Mouse (Mus musculus) small intestine, adult 2 months (tissue): ENCODE measurements around the gene Bcor.

Experiments used
- CTCF ChIP-seq: fragments of 200-500 bp; IDR thresholded peaks from 2 replicates; pipeline ENCODE4 v1.5.1; 2012; ENCODE audit warnings: low read depth, mild to moderate bottlenecking, control low read depth, inconsistent platforms, low read length, moderate library complexity, mixed read lengths; ENCODE audit not compliant: insufficient replicate concordance, insufficient read length; ENCODE audit errors: extremely low read depth
- POLR2A ChIP-seq: fragments of 200-500 bp; IDR thresholded peaks from 2 replicates; pipeline ENCODE4 v1.6.1; 2012; ENCODE audit warnings: low read depth, mild to moderate bottlenecking, control low read depth, inconsistent platforms, low read length, moderate library complexity

DNA sequence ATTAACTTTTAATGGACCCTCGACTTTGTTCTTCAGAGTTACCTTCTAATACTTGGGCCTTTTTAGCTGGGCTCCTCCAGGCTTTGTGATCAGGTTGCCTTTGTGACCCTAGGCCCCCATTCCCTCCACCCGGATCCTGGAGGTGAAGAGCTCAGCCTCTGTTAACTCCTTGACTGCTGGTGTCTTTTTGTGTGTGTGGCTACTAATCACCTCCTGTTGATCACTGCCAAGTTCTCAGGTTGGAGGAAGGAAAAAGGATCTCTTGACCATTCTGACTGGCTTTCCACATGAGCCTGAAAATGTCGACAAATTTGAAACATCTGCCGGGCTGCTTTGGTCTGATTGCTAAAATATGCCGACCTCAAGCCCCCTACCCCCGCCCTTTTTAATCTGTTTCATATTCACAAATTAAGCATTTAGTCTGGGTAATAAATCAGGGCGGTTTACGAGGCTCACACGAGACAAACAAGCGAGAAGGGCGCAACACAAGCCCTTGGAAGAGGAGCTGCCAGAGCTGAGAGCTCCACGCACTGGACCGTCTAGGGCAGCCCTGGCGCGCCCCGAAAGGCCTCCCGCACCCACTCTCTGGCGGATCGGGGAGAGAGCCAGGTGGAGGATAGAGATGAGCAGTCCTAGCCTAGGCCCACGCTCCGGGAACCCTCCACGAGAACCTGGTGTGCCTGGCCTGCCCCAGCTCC is 33.6 kb downstream of the Bcor start:
- TF ChIP-seq CTCF: no peak
- no peak for TF ChIP-seq POLR2A
